Mouse (Mus musculus): ENCODE data around the gene Rere.

DNA sequence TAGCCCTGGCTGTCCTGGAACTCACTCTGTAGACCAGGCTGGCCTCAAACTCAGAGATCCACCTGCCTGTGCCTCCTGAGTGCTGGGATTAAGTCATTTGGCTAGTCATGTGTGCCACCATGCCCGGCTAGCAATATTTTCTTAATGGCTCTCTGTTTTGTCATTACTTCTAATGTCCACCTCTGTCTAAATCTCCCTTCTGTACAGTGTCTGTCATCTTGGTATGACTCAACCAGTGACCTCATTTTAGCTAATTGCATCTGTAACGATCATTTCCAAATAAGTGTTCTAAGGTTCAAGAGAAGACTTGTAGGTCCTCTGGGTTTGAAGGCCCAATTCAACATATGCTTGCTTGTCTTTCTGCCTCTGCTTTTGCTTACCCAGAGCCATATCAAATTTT is 71.3 kb downstream of the Rere start:
- TF ChIP-seq ZNF384 (IDR thresholded peaks at IDR 0.05; ENCODE audit: low read depth, low read length) (no peak), MAFK (IDR thresholded peaks at IDR 0.05; ENCODE audit: insufficient read depth, low read depth, low read length) (no peak), HCFC1 (IDR thresholded peaks at IDR 0.05; ENCODE audit: borderline replicate concordance, insufficient read depth, low read length) (no peak), CHD2 (IDR thresholded peaks at IDR 0.05; ENCODE audit: low read depth, low read length) (no peak)
